Mouse (Mus musculus) hindlimb bud, embryonic 11.5 days (tissue): ENCODE results near the gene Pde4d.

ENCODE experiments used
- DNase-seq: peaks from one replicate; pipeline ENCODE4 v3.0.0-alpha.2; 2012; ENCODE audit warnings: low read depth, low spot score; ENCODE audit errors: extremely low spot score

Gene Pde4d

GRCm38 (mm10) chr13:109609106-109609804, 1159.5 kb downstream of the Pde4d start:
- no peak for DNase-seq

DNA sequence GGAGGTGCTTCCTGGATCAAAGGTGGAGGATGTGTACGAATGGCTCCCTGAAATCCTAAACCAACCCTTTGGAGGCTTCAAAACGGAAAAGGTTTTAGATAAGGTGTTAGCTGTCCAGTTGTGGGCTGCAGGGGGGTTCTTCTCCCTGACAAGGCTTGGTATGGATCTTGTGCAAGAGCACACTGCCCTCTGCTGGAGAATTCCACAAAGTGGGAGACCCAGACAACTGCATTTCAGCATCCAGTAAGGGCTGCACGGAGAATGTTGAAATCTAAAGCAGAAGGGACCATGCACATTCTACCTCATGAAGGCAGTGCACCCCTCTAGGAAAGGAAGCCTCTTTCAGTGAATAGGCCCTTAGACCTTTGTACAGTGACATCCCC, 1160.0 kb downstream of the Pde4d start:
- DNase-seq, result peak; percentile 56

GRCm38 (mm10) chr13:109610772-109611171, 1161.0 kb downstream of the Pde4d start:
- no peak for DNase-seq

- no peak for DNase-seq
Measured at GRCm38 (mm10) chr13:109615213-109615784, 1165.6 kb downstream of the Pde4d start.

DNA sequence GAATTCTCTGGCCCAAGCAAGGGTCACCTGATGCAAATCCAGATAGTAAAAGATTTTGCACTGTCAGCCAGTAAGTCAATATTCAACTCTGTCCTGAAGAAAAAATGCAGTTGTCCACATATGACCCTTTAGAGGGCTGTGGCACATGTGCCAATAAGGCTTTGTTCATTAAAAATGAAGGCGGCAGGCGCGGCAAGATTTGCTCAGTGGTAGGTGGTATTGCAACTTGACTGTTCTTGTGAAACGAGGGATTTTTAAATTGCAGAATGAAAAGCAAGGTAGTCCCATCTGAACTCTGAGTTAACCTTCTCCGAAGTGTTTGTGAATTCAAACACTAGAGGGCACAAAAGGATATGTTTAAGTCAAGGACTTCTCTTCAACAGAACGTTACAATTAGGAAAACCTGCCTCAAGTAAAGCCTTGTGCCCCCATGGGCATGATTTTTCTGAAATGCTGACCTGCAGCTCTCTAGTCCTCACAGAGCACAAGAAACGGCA, 1166.1 kb downstream of the Pde4d start:
- peak; percentile 41 for DNase-seq

DNA sequence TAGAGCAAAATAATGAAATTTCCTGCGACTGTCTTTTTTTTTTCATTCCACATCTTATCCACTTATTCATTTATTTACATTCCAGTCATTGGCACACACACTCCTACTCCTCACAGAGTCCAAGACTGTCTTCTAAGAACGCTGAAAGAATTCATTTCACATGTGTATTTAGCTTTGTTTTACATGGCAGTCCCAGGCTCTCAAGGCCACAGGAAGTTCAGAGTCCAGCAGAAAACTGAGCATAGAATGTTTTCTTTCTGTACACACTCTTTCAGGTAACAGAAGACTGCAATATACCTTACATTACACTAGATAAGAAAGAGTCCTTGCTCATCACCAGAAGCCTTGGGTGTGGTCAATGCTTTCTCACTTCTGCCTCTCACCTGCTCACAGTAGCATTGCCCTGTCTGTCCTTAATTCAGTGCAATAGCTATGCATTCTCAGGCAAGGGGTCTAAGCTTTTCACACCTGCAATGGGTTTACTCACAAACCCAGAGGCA, 1169.5 kb downstream of the Pde4d start:
- DNase-seq, result no peak

DNA sequence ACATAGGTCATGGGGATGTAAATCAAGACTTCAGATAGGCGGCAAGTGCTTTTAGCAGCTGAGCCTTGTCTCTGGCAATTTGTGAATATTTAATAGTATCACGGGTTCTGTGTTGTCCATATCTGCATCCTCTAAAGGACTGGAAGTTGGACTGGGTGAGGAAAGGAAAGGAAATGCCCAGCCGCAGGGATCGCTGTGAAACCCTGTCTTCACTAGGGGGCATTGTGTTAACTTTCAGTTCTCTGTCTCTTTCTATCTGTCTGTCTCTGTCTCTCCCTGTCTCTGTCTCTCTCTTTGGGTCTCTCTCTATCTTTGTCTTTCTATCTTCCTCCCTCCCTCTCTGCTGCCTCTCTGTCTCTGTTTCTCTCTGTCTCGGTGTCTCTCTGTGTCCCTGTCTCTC, 1172.5 kb downstream of the Pde4d start:
- no peak for DNase-seq

- no peak for DNase-seq
Measured at GRCm38 (mm10) chr13:109623201-109623600, 1173.5 kb downstream of the Pde4d start.

GRCm38 (mm10) chr13:109624772-109625349, 1175.1 kb downstream of the Pde4d start:
- DNase-seq, result no peak

GRCm38 (mm10) chr13:109625466-109626129, 1175.8 kb downstream of the Pde4d start:
- no peak for DNase-seq

GRCm38 (mm10) chr13:109627265-109627664, 1177.5 kb downstream of the Pde4d start:
- no peak for DNase-seq

- no peak for DNase-seq
Measured at GRCm38 (mm10) chr13:109628606-109629005, 1178.9 kb downstream of the Pde4d start.

DNA sequence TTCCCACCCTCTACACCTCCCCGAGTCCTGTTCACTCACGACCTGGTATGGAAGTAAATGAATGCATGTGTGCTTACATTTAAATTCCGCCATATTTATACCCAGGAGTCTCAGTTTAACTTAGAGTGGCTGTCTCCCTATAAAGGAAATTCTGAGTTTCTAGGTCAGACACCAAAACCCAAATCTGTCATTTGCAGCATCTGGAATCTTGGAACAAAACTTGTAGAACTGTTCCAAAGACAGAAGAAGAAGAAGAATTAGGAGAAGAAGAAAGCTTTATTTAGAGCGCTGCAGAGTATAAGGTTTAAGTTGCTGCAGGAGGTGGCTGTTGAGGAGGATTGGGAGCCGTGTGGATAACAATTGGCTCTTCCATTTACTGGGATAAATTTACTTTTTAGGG, 1179.5 kb downstream of the Pde4d start:
- DNase-seq, result no peak

DNA sequence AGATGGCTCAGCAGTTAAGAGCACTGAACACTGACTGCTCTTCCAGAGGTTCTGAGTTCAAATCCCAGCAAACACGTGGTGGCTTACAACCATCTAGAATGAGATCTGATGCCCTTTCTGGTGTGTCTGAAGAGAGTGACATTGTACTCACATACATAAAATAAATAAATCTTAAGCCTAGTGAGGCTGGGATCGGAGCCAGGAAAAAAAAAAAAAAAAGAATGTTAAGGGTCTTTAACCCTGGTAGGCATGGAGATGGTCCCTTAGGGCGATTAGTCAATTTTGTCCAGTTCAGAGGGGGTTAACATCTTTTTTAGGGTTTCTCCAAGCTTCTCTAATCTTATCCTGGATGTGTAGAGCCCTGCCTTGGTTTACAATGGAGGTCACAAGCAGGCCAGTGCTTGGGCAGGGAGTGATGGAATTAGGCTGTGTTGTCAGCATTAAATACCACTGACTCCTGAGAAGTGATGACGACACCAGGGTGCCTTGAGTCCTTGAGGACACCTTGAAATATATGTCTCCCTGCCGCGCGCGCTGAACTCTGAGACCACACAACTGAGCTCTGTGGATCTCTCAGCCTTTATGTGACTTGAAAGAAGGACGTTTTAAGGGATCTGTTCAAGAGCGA, 1181.8 kb downstream of the Pde4d start:
- DNase-seq, result no peak

DNA sequence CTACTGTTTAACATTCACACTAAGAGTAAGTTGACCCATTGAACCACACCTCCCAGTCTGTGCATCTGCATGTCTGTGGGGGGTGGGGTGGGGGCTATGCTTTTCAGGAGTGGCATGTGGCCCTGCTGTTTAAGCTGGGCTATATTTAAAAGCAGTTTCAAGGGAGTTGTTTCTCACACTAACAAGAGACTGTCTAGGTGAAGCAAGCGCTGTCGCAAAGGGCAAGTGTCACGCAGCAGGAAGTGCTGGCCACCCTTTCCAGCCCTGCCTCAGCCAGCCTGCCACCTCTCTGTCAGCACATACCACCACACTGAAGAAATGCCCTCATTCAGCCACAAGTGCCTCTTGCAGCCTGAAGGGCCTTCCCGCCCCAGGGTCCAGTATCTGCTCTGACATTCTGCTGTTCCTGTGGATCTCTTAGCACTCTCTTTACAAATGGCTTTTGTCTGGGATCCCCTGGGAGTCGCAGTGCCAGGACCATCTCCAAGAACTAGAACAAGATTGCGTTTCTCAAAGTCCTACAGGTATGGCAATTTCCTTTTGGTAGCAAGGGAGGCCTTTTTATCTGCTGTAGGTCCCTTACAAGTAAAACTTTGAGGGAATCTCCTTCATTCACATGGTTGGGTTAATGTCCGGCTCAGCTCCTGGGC, 1182.8 kb downstream of the Pde4d start:
- DNase-seq, result no peak

DNA sequence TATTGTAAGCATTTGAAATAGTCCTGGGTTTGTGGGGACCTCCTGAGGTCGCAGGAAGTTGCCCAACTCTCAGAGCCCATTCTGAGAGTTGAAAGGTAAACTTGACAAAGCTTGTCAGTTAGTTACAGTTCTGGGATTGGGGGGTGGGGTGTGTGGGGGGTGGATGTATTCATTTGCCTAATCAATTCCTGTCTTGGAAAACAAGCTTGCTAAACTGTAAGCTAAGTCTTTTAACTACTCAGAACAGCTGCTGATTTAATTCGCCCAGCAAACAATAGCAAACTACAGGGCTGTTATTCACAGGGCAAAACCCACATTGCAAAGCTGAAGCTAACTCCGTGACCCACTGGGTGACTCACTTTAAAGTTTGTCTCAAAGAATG, 1183.3 kb downstream of the Pde4d start:
- DNase-seq, result no peak

GRCm38 (mm10) chr13:109635901-109636520, 1186.3 kb downstream of the Pde4d start:
- DNase-seq, result no peak

- no peak for DNase-seq
Measured at GRCm38 (mm10) chr13:109638273-109638672, 1188.5 kb downstream of the Pde4d start.

GRCm38 (mm10) chr13:109639286-109639685, 1189.5 kb downstream of the Pde4d start:
- DNase-seq, result no peak

DNA sequence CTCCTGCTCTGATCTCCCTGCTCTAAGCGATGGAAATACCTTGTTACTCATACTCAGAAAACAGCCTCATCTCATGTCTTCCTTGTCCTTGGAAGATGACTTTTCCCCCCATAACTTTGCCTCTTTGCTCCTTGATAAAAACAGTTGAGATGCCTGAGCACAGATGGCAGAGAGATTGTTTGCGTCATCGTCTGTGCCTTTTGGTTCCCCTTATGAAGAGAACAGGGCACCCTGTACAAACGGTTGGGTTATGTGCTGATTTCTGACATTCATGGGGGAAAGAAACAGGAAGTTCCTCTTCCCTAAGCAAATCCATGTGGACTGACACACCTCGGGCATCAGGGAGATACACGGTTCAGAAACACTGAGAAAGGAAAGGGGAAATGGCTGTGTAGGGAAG, 1191.8 kb downstream of the Pde4d start:
- DNase-seq, result no peak
